Mouse (Mus musculus): ENCODE results near the gene Ddx28.

GRCm38 (mm10) chr8:106046872-106047559, 35.3 kb upstream of the Ddx28 start:
- no peak for TF ChIP-seq POLR2A (IDR thresholded peaks at IDR 0.05; ENCODE audit: low read depth, low read length)
- no peak for TF ChIP-seq CTCF (conservative IDR thresholded peaks at IDR 0.05; ENCODE audit: insufficient read depth, insufficient read length, low read depth, low read length)
